Mouse (Mus musculus): ENCODE measurements at regions not wholly inside any gene's neighbourhood (a gene's known extent, or its start where the extent isn't known, plus 50 kb on each side); places are given as distances from the start of the nearest gene placed in this dataset.

- DNase-seq, result no peak
Measured at GRCm38 (mm10) chr17:54065187-54065795, 74.8 kb upstream of the Sult1c1 start.

GRCm38 (mm10) chr17:54061280-54061679, 70.8 kb upstream of the Sult1c1 start:
- DNase-seq, result peak in 1 of 2 experiments; percentile 46

Data from kidney, postnatal 25 days (tissue).